Mouse (Mus musculus) heart, postnatal 0 days (tissue): Measurements from ENCODE around the gene Mecom. TPM values are rescaled to one million over a fixed set of nuclear protein-coding genes. Genes with fewer than 3 reads are reported as not detected.

ENCODE experiments used
- ATAC-seq: fragments of 200-750 bp; cut with Nextera tagmentation; 2 replicates; pipeline ENCODE4 v1.8.0; 2017; ENCODE audit warnings: low read depth, moderate number of reproducible peaks, moderate library complexity; ENCODE audit not compliant: insufficient read depth
- DNase-seq: peaks from one replicate; pipeline ENCODE4 v3.0.0-alpha.2; 2016; ENCODE audit warnings: low spot score
- H3K27ac ChIP-seq: fragments of 300-500 bp; sonication (generic); 2 replicates; pipeline ENCODE4 v1.5.1; 2014; ENCODE audit warnings: low read depth, mild to moderate bottlenecking
- H3K27me3 ChIP-seq: fragments of 300-500 bp; sonication (generic); 2 replicates; pipeline ENCODE4 v1.6.1; 2014; ENCODE audit warnings: low read length, mixed read lengths; ENCODE audit not compliant: control insufficient read depth, insufficient read depth
- H3K36me3 ChIP-seq: fragments of 300-500 bp; sonication (generic); replicated peaks from 2 replicates; pipeline ENCODE4 v1.6.1; 2014; ENCODE audit warnings: low read length, mixed read lengths; ENCODE audit not compliant: control insufficient read depth, insufficient read depth
- H3K4me1 ChIP-seq: fragments of 300-500 bp; sonication (generic); 2 replicates; pipeline ENCODE4 v1.6.1; 2014; ENCODE audit warnings: antibody characterized with exemption; ENCODE audit not compliant: control insufficient read depth, insufficient read depth
- H3K4me2 ChIP-seq: fragments of 300-500 bp; sonication (generic); 2 replicates; pipeline ENCODE4 v1.6.1; 2014; ENCODE audit warnings: low read depth, mild to moderate bottlenecking, low read length, moderate library complexity
- H3K4me3 ChIP-seq: fragments of 300-500 bp; sonication (generic); 2 replicates; pipeline ENCODE4 v1.5.1; 2014; ENCODE audit warnings: low read depth, low read length
- H3K9ac ChIP-seq: fragments of 300-500 bp; sonication (generic); replicated peaks from 2 replicates; pipeline ENCODE4 v1.6.1; 2014; ENCODE audit warnings: low read depth, low read length, mixed read lengths
- H3K9me3 ChIP-seq: fragments of 300-500 bp; sonication (generic); replicated peaks from 2 replicates; pipeline ENCODE4 v1.6.1; 2016; ENCODE audit warnings: low read length; ENCODE audit not compliant: control insufficient read depth
- CTCF ChIP-seq: IDR thresholded peaks from 2 replicates; pipeline ENCODE4 v1.5.1; 2016; ENCODE audit warnings: antibody characterized with exemption, control low read depth, low read depth
- EP300 ChIP-seq: IDR thresholded peaks from 2 replicates; pipeline ENCODE4 v1.6.1; 2016; ENCODE audit warnings: antibody characterized with exemption, low read depth
- WGBS: fragments of 180-500 bp; shearing (Covaris S2); extraction: QIAGEN DNeasy Blood & Tissue Kit; methylation state at CpG from one replicate; pipeline ENCODE4 v1.1.7; 2014; 5-methylcytosine and 5-hydroxymethylcytosine counted together
- polyA plus RNA-seq: library from polyadenylated mRNA; unstranded; fragments of >200 nt; fragmentation: Nextera tagmentation; extraction: Ambion mirVana; gene quantifications from 2 replicates; pipeline ENCODE4 v1.2.1, GENCODE M21; 2015
- total RNA-seq: library from RNA; depleted of rRNA; stranded (reverse); fragments of >200 nt; gene quantifications from 2 replicates; pipeline ENCODE4 v1.2.3, GENCODE M21; 2014; ENCODE audit warnings: low replicate concordance

Mecom gene
- total and polyA plus RNA-seq, 2 experiments from 2014 or later, result 8.5 to 18.9 TPM

- Histone ChIP-seq H3K27ac (no peak overlapping the region), H3K36me3 (no peaks in the 10 kb centered on the region), H3K9ac (0 out of 2 replicates have a peak overlapping the region, but pooled peaks have one; percentile 38), H3K4me1 (no peaks in the 10 kb centered on the region), H3K4me2 (peak overlapping the region; percentile 71), H3K4me3 (peak overlapping the region; percentile 43), H3K9me3 (no peaks in the 10 kb centered on the region), H3K27me3 (no peaks in the 10 kb centered on the region)
- DNase-seq, result no peak
- WGBS, result 53% methylated on average over 8 of the region's 8 CpGs
- ATAC-seq, result no peak
- TF ChIP-seq CTCF (no peak), EP300 (no peak)
These were observed 327.9 kb downstream of the Mecom start for GRCm38 (mm10) chr3:30219891-30220290.

- TF ChIP-seq EP300, result no peak
- TF ChIP-seq CTCF, result no peak
- DNase-seq (no peak), ATAC-seq (no peak)
- 11% methylated on average over 21 of the region's 21 CpGs for WGBS
- H3K27ac ChIP-seq, result no peak overlapping the region
- no peaks in the 10 kb centered on the region for H3K36me3 ChIP-seq
- H3K4me3 ChIP-seq, result peak overlapping the region; percentile 43
- no peaks in the 10 kb centered on the region for H3K27me3 ChIP-seq
- peak overlapping the region; percentile 38; the same call in 1 of the 2 replicates for H3K9ac ChIP-seq
- no peaks in the 10 kb centered on the region for H3K9me3 ChIP-seq
- H3K4me1 ChIP-seq, result no peaks in the 10 kb centered on the region
- peak overlapping the region; percentile 71 for H3K4me2 ChIP-seq
These were observed 328.5 kb downstream of the Mecom start for GRCm38 (mm10) chr3:30219190-30219884.

- H3K27ac ChIP-seq, result no peak overlapping the region
- H3K9ac ChIP-seq, result no peak overlapping the region
- no peaks in the 10 kb centered on the region for H3K9me3 ChIP-seq
- no peak for TF ChIP-seq EP300
- H3K4me3 ChIP-seq, result no peak overlapping the region
- DNase-seq (no peak), ATAC-seq (no peak)
- H3K4me2 ChIP-seq, result no peak overlapping the region
- 53% methylated on average over 4 of the region's 4 CpGs for WGBS
- H3K27me3 ChIP-seq, result no peaks in the 10 kb centered on the region
- H3K36me3 ChIP-seq, result no peaks in the 10 kb centered on the region
- H3K4me1 ChIP-seq, result peaks cover 4% of the 10 kb centered on the region; the same call in 1 of the 2 replicates
These were observed 333.2 kb downstream of the Mecom start for GRCm38 (mm10) chr3:30214607-30215006.

GRCm38 (mm10) chr3:30213540-30214170, 334.2 kb downstream of the Mecom start:
- TF ChIP-seq EP300, result no peak
- TF ChIP-seq CTCF, result no peak
- Histone ChIP-seq H3K4me1 (peaks cover 4% of the 10 kb centered on the region; the same call in 1 of the 2 replicates), H3K27ac (no peak overlapping the region), H3K9me3 (no peaks in the 10 kb centered on the region), H3K27me3 (no peaks in the 10 kb centered on the region), H3K4me2 (no peak overlapping the region), H3K4me3 (no peak overlapping the region), H3K36me3 (no peaks in the 10 kb centered on the region), H3K9ac (no peak overlapping the region)
- no peak for ATAC-seq
- no peak for DNase-seq
- 33% methylated on average over 7 of the region's 7 CpGs for WGBS

- Histone ChIP-seq H3K27me3 (no peaks in the 10 kb centered on the region), H3K4me3 (no peak overlapping the region), H3K9me3 (no peaks in the 10 kb centered on the region), H3K9ac (no peak overlapping the region), H3K27ac (no peak overlapping the region), H3K36me3 (no peaks in the 10 kb centered on the region), H3K4me1 (peaks cover 6% of the 10 kb centered on the region; the same call in 1 of the 2 replicates), H3K4me2 (no peak overlapping the region)
- ATAC-seq (no peak), DNase-seq (no peak)
- TF ChIP-seq CTCF (no peak), EP300 (no peak)
- 50% methylated on average over 3 of the region's 3 CpGs for WGBS
These were observed 335.0 kb downstream of the Mecom start for GRCm38 (mm10) chr3:30212802-30213201.
